Mouse (Mus musculus) embryonic facial prominence, embryonic 12.5 days (tissue): ENCODE results near the gene Tomm40. TPM values are rescaled to one million over a fixed set of nuclear protein-coding genes. Genes with fewer than 3 reads are reported as not detected.

Experiments used
- ATAC-seq: fragments of 200-750 bp; cut with Nextera tagmentation; 2 replicates; pipeline ENCODE4 v1.8.0; 2017; ENCODE audit not compliant: insufficient number of reproducible peaks, insufficient read depth, low FRiP score, low TSS enrichment
- H3K27ac ChIP-seq: fragments of 300-500 bp; sonication (generic); 2 replicates; pipeline ENCODE4 v1.5.1; 2016; ENCODE audit warnings: mild to moderate bottlenecking
- H3K27me3 ChIP-seq: fragments of 300-500 bp; sonication (generic); 2 replicates; pipeline ENCODE4 v1.6.1; 2016; ENCODE audit warnings: mild to moderate bottlenecking, moderate library complexity
- H3K36me3 ChIP-seq: fragments of 300-500 bp; sonication (generic); 2 replicates; pipeline ENCODE4 v1.6.1; 2016; ENCODE audit warnings: mild to moderate bottlenecking
- H3K4me1 ChIP-seq: fragments of 300-500 bp; sonication (generic); 2 replicates; pipeline ENCODE4 v1.6.1; 2016
- H3K4me2 ChIP-seq: fragments of 300-500 bp; sonication (generic); replicated peaks from 2 replicates; pipeline ENCODE4 v1.6.1; 2016; ENCODE audit warnings: mild to moderate bottlenecking, moderate library complexity
- H3K4me3 ChIP-seq: fragments of 300-500 bp; sonication (generic); 2 replicates; pipeline ENCODE4 v1.5.1; 2016; ENCODE audit warnings: mild to moderate bottlenecking
- H3K9ac ChIP-seq: fragments of 300-500 bp; sonication (generic); 2 replicates; pipeline ENCODE4 v1.6.1; 2016; ENCODE audit warnings: mild to moderate bottlenecking, moderate library complexity
- H3K9me3 ChIP-seq: fragments of 300-500 bp; sonication (generic); 2 replicates; pipeline ENCODE4 v1.6.1; 2016; ENCODE audit warnings: mild to moderate bottlenecking, moderate library complexity
- WGBS: fragments of 180-500 bp; shearing (Covaris S2); methylation state at CpG from one replicate; pipeline ENCODE4 v1.1.7; 2016; 5-methylcytosine and 5-hydroxymethylcytosine counted together
- polyA plus RNA-seq: library from polyadenylated mRNA; unstranded; fragments of >200 nt; fragmentation: Nextera tagmentation; extraction: Ambion mirVana; gene quantifications from 2 replicates; pipeline ENCODE4 v1.2.1, GENCODE M21; 2016

The Tomm40 gene
- polyA plus RNA-seq, result 163 and 174 TPM in 2 replicates

DNA sequence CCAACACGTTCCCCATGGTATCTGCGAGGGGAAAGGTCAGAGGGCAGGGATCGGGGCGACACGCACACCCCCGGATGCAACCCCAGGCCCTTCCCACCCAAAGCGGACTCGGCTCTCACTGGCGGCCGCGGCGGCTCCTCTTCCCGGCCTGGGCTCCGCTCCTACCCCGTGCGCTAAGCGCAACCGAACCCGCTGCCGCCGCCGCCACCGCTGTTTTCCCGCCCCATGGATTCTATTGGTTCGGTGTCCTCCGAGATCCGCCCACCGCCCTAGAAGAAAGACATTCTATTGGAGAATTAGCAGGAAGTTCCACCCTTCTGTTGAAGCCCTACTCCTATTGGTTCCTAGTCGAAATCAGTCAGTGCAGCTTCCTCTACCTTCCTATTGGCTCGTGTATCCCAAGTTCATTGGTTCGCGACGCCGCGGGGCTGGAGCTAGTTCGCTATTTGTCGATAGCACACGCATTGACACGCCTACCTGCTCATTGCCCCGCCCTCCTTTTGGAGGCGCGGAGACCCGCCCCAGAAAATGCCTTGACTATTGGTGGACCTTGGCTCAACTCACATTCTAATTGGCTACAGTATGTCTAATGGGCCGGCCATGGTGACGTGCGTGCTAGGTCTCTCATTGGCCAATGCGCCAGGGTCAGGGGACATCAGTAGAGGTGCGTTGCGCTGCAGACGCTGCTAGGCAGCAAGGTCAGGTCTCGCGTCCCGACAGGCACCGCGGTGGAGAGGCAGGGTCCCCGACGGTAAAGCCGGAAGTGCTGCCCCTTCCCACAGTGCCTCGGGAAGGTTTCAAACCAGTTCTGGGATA lies at the start of gene Tomm40:
Tomm40 (minus strand) TSS at position 200 of the 816 bp plus-strand sequence.
- peak; percentile 99 for ATAC-seq
- Histone ChIP-seq H3K27ac (peak within 1 kb of the TSS; percentile 86), H3K9ac (peak within 1 kb of the TSS; percentile 97), H3K4me1 (peaks cover 18% of the 10 kb centered on the region; the same call in 1 of the 2 replicates), H3K4me2 (peak within 1 kb of the TSS; percentile 76), H3K4me3 (peak within 1 kb of the TSS; percentile 100), H3K36me3 (peaks cover 50% of the 10 kb centered on the region), H3K9me3 (peaks cover 1% of the 10 kb centered on the region; the same call in 1 of the 2 replicates), H3K27me3 (no peaks in the 10 kb centered on the region)
- under 1% methylated on average over 59 of the region's 59 CpGs for WGBS

DNA sequence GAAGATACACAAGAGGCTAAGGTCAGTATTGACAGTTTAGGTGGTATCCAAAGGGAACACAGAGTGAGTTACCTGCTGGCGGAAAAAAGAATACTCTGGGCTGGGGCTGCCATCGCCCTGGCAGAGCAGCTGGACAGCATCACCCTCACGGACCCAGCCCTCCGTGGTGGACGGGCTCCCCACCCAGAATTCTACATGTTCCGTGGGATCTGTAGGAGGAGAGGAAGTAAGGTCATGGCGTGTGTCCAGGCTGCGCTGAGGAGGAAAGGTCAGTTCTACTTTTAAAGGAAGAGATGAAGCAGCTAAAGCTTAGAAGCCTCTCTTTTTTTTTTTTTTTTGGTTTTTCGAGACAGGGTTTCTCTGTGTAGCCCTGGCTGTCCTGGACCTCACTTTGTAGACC lies 49.3 kb upstream of the Tomm40 start:
- no peak overlapping the region for H3K4me3 ChIP-seq
- WGBS, result 91% methylated on average over 9 of the region's 9 CpGs
- H3K36me3 ChIP-seq, result peaks cover 26% of the 10 kb centered on the region; the same call in 1 of the 2 replicates
- H3K9me3 ChIP-seq, result no peaks in the 10 kb centered on the region
- H3K27ac ChIP-seq, result no peak overlapping the region
- H3K27me3 ChIP-seq, result no peaks in the 10 kb centered on the region
- no peak overlapping the region for H3K4me2 ChIP-seq
- H3K4me1 ChIP-seq, result peaks cover 11% of the 10 kb centered on the region
- H3K9ac ChIP-seq, result no peak overlapping the region
- no peak for ATAC-seq

DNA sequence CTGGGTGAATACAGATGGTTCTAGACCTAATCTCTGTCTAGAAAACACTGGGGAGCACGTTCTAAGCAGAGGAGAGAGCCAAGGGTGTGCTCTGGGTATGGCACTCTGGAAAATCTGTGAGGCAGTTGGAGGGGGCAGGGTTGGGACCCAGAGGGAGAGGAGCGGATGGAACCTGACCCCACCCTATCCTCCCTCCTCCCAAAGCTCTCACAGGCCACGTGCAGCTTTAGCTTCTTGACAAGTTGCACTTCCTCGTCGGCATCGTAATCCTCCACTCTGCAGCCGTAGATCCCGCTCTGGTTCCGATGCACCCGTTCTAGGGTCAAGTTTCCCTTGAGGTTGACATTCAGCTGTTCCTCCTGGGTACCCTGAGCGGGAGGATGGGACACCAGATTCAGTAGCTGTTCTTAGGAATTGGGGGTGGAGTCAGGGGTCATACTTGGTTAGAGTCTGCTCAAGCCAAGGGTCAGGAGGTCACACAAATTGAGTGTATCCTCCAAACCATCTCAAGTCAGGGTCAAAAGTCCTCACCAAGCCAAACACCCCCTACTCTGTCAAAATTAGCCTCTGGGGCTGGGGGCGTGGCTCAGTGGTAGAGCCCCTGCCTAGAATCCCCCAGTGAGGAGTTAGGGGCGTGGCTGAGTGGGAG lies 48.7 kb upstream of the Tomm40 start:
- WGBS, result 85% methylated on average over 13 of the region's 13 CpGs
- Histone ChIP-seq H3K9ac (no peak overlapping the region), H3K27ac (no peak overlapping the region)

DNA sequence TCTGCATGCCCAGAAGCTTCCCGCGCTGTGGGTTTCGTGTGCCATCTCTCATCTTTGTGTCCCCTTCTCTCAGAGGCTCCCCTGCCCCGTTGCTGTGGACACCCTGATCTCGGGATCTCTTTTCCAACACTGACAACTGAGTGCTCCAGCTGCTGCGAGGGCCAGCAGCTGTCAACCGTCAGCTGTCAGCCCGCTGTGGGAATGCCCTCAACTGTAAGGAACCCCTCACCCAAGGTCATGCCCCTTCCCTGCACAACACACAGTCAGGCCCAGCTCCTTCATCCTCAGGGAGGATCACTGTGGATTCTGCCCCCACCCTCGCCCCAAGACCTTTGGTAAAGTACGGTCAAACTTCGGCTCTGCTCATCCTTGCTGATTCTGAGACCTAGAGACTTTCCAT lies 47.0 kb upstream of the Tomm40 start:
- Histone ChIP-seq H3K4me2 (no peak overlapping the region), H3K9me3 (no peaks in the 10 kb centered on the region), H3K4me3 (no peak overlapping the region), H3K4me1 (no peaks in the 10 kb centered on the region), H3K27ac (no peak overlapping the region), H3K27me3 (no peaks in the 10 kb centered on the region), H3K9ac (no peak overlapping the region), H3K36me3 (peaks cover 28% of the 10 kb centered on the region; the same call in 1 of the 2 replicates)
- ATAC-seq, result no peak
- WGBS, result 81% methylated on average over 11 of the region's 11 CpGs

More for the DNA sequence above, 48.7 kb upstream of the Tomm40 start:
- ATAC-seq, result no peak
- Histone ChIP-seq H3K4me1 (0 out of 2 replicates have a peak, but pooled peaks cover 6% of the 10 kb centered on the region), H3K4me3 (no peak overlapping the region), H3K4me2 (no peak overlapping the region), H3K27me3 (no peaks in the 10 kb centered on the region), H3K9me3 (no peaks in the 10 kb centered on the region), H3K36me3 (peaks cover 28% of the 10 kb centered on the region; the same call in 1 of the 2 replicates)

DNA sequence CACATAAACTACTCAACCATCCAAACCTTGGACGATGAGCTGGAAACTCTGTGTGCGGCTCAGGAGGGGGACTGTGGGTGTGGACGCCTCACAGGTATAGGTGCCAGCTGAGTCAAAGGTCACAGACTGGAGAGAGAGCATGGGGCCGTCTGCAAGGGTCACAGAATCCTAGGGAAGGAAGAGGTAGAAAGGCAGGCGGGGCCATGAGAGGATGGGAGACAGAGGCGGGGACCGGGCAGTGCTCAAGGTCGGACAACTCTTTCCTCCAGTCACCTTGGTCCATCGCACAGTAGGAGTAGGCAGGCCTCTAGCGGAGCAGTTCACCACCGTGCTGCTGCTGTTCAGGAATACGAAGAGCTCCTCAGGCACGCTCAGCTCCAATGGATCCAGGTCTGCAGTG lies 44.8 kb upstream of the Tomm40 start:
- Histone ChIP-seq H3K4me1 (no peaks in the 10 kb centered on the region), H3K9ac (no peak overlapping the region), H3K9me3 (no peaks in the 10 kb centered on the region), H3K27ac (no peak overlapping the region), H3K27me3 (no peaks in the 10 kb centered on the region), H3K4me2 (no peak overlapping the region), H3K36me3 (peaks cover 25% of the 10 kb centered on the region; the same call in 1 of the 2 replicates), H3K4me3 (no peak overlapping the region)
- WGBS, result 88% methylated on average over 13 of the region's 13 CpGs
- ATAC-seq, result no peak

DNA sequence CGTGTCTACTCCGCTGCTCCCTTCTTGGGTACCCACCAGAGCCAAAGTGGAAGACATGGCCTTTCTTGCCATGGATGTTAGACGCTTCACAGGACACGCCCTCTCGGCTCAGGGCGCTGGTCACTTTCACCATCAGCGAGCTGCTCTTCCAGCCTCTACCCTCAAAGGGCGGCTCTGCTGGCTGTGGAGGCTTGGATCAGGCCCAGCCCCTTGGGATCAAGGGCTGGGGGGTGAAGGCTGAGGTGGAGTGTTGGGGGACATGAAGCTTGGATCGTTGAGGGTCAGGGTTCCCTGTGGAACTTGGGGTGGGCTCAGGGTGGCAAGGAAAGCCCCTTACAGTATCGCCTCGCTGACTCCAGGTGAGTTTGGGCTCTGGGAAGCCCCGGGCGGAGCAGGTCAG lies 43.4 kb upstream of the Tomm40 start:
- no peak overlapping the region for H3K27ac ChIP-seq
- H3K27me3 ChIP-seq, result no peaks in the 10 kb centered on the region
- 90% methylated on average over 13 of the region's 13 CpGs for WGBS
- no peaks in the 10 kb centered on the region for H3K9me3 ChIP-seq
- H3K4me1 ChIP-seq, result no peaks in the 10 kb centered on the region
- ATAC-seq, result no peak
- H3K4me2 ChIP-seq, result no peak overlapping the region
- no peak overlapping the region for H3K9ac ChIP-seq
- peaks cover 14% of the 10 kb centered on the region; the same call in 1 of the 2 replicates for H3K36me3 ChIP-seq
- no peak overlapping the region for H3K4me3 ChIP-seq

DNA sequence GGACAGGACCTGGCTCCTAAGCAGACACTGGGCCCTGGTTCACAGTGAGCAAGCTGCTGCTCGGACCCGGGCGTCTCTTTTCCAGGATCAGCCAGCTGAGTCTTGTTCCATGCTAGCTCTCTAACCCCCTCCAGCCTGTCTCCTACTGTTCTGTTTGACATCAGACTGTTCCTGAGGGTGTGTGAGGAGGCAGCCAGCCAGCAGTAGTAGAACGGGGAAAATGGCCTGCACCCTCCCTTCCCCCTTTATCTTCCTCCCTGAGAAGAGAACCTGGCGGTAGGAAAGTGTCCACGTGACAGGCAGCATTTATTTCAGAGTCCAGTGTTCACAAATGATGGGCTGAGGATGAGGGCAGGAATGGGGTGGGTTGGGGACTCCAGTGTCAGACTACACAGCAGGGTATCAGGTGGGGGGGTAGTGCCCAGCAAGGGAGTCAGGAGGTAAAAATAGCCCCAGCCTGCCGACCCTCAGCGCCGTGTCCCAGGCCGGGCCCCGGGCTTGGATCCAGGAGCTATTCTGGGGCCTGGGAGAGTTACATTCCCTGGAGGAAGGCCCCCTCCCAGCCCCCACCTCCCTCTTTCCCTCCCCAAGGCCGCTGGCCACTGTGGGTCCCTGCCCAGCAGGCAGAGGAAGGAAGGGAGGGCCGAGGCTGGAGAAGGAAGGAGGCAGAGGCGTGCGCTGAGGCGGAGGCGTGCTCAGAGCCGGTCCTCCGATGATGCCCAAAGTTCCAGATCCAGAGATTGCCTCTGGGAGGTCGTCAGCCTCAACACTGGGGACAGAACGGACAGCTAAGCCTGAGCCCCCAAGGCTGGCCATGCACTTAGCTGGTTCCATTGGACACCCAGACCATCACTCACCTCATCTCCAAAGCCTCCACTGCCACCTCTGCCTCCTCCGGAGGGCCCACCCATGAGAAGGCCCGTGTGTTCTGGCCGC lies 40.9 kb upstream of the Tomm40 start:
- Histone ChIP-seq H3K27me3 (no peaks in the 10 kb centered on the region), H3K27ac (no peak overlapping the region), H3K4me3 (no peak overlapping the region), H3K36me3 (peaks cover 9% of the 10 kb centered on the region; the same call in 1 of the 2 replicates), H3K4me2 (no peak overlapping the region), H3K9me3 (no peaks in the 10 kb centered on the region), H3K4me1 (no peaks in the 10 kb centered on the region), H3K9ac (no peak overlapping the region)
- 73% methylated on average over 23 of the region's 24 CpGs for WGBS
- ATAC-seq, result no peak

DNA sequence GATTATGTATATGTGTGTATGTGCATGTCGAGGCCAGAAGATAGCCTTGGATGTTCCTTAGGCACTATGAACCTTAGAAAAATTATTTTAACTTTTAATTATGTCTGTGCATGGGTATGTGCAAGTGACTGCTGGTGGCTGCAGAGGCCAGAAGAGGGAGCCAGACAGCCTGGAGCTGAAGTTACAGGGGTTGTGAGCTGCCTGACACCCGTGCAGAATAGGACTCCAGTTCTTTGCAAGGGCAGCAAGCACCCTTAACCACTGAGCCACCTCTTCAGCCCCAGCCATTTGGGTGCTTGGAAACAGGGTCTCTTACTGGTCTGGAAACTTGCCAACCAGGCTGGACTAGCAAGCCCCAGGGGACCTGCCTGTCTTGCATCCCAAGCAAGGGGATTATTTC lies 39.8 kb upstream of the Tomm40 start:
- Histone ChIP-seq H3K4me3 (no peak overlapping the region), H3K4me2 (no peak overlapping the region), H3K36me3 (0 out of 2 replicates have a peak, but pooled peaks cover 6% of the 10 kb centered on the region), H3K27me3 (no peaks in the 10 kb centered on the region), H3K4me1 (peaks cover 5% of the 10 kb centered on the region; the same call in 1 of the 2 replicates), H3K27ac (no peak overlapping the region), H3K9ac (no peak overlapping the region), H3K9me3 (no peaks in the 10 kb centered on the region)
- WGBS, result 87% methylated on average over 2 of the region's 2 CpGs
- ATAC-seq, result no peak

DNA sequence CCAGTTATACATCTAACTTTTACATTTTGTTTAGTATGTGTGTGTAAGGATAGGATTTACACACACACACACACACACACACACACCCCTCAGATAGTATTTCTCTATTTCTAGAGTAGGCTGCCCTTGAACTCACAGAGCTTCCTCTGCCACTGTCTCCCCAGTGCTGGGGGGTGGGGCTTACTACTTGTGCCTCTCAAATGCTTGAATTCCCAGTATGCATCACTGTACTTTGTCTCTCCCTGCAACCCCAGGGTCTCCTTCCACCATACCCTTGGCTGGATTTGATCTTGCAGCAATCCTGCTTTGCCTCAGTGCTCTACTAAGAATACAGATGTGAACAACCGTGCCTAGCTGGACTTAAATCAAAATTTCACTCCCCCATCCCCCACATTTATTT lies 38.8 kb upstream of the Tomm40 start:
- WGBS, result 89% methylated on average over 1 of the region's 1 CpGs
- Histone ChIP-seq H3K4me2 (no peak overlapping the region), H3K27ac (no peak overlapping the region), H3K27me3 (no peaks in the 10 kb centered on the region), H3K9me3 (no peaks in the 10 kb centered on the region), H3K4me3 (no peak overlapping the region), H3K4me1 (peaks cover 5% of the 10 kb centered on the region; the same call in 1 of the 2 replicates), H3K36me3 (no peaks in the 10 kb centered on the region), H3K9ac (no peak overlapping the region)
- no peak for ATAC-seq

DNA sequence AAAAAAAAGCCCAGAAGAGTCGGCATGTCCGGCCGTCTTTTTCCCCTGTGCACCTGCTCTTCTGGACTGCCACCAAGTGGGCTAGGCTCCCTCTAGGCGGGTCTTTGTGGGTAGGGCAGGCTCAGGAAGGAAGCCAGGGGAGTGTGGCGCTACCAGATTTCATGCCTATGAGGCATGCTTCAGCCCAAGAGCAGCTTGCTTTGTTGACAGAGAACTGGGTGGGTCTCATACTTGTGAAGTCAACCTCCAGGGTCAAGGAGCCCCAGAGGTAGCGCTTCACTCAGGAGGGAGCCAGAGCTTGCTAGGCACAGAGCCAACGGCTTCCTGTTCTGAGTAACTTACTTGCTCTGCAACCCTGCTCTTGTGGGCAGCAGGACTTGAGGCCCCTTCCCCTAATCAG lies 38.3 kb upstream of the Tomm40 start:
- no peaks in the 10 kb centered on the region for H3K36me3 ChIP-seq
- H3K27ac ChIP-seq, result no peak overlapping the region
- no peak overlapping the region for H3K9ac ChIP-seq
- no peak overlapping the region for H3K4me2 ChIP-seq
- ATAC-seq, result no peak
- H3K27me3 ChIP-seq, result no peaks in the 10 kb centered on the region
- peaks cover 6% of the 10 kb centered on the region for H3K4me1 ChIP-seq
- H3K4me3 ChIP-seq, result no peak overlapping the region
- H3K9me3 ChIP-seq, result no peaks in the 10 kb centered on the region
- 82% methylated on average over 7 of the region's 7 CpGs for WGBS

DNA sequence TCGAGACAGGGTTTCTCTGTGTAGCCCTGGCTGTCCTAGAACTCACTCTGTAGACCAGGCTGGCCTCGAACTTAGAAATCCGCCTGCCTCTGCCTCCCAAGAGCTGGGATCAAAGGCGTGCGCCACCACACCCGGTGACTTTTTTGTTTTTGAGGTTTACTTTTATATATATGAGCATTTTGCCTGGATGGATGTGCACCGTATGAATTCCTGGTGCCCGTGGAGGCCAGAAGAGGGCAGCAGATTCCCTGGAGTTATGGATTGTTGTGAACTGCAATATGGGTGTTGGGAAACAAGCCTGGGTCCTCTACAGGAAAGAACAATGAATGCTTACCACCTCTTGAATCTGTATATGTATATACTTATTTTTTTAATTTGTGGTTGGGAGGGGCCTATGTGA lies 37.4 kb upstream of the Tomm40 start:
- Histone ChIP-seq H3K9ac (no peak overlapping the region), H3K4me3 (no peak overlapping the region), H3K36me3 (no peaks in the 10 kb centered on the region), H3K9me3 (no peaks in the 10 kb centered on the region), H3K4me1 (peaks cover 15% of the 10 kb centered on the region), H3K27ac (no peak overlapping the region), H3K27me3 (no peaks in the 10 kb centered on the region), H3K4me2 (no peak overlapping the region)
- WGBS, result 71% methylated on average over 8 of the region's 8 CpGs
- no peak for ATAC-seq
